Mouse (Mus musculus): ENCODE measurements around the gene Vwce. TPM values are rescaled to one million over a fixed set of nuclear protein-coding genes. Genes with fewer than 3 reads are reported as not detected.
A peak's percentile ranks its signal among the peaks of the same experiment; 100 is the strongest.

The Vwce gene
- total RNA-seq, 2 experiments from 2014 or later: 1.0 to 2.3 TPM

GRCm38 (mm10) chr19:10713551-10713950 lies 79.5 kb downstream of the Vwce start:
- DNase-seq (ENCODE audit: low spot score in 2 of 2): no peak

- no peak for DNase-seq (ENCODE audit: low spot score in 2 of 2)
These were observed 80.2 kb downstream of the Vwce start for GRCm38 (mm10) chr19:10714168-10714567.

- peak; percentile 83 to 86 for DNase-seq (ENCODE audit: low spot score in 2 of 2)
These were observed 80.9 kb downstream of the Vwce start for GRCm38 (mm10) chr19:10714682-10715475.

- DNase-seq (ENCODE audit: low spot score in 2 of 2): no peak
These were observed 81.5 kb downstream of the Vwce start for GRCm38 (mm10) chr19:10715476-10715875.

Other genes starting within 250 kb of the Vwce start
- gene Syt7, start 245.1 kb upstream of the Vwce start, total RNA-seq (2021): 100 to 1,000 TPM; 210 to 226 TPM
- gene Lrrc10b, start 176.7 kb upstream of the Vwce start, total RNA-seq (2021): 10 to 100 TPM; 27.4 to 28.0 TPM
- gene Ppp1r32, start 151.3 kb upstream of the Vwce start, total RNA-seq (2021): 1 to 10 TPM; 1.9 to 4.7 TPM
- 10 to 100 TPM; 71.6 to 74.3 TPM for gene Cpsf7, start 108.9 kb upstream of the Vwce start, total RNA-seq (2021)
- gene Sdhaf2, start 108.1 kb upstream of the Vwce start, total RNA-seq (2021): 10 to 100 TPM; 52.6 to 53.3 TPM
- gene Tmem216, start 78.0 kb upstream of the Vwce start, total RNA-seq (2021): 10 to 100 TPM; 12.3 to 13.0 TPM
- 10 to 100 TPM; 13.6 to 17.3 TPM for gene Cyb561a3, start 57.0 kb upstream of the Vwce start, total RNA-seq (2021)
- gene Tmem138, start 56.9 kb upstream of the Vwce start, total RNA-seq (2021): 10 to 100 TPM; 11.7 to 15.3 TPM
- gene Ddb1, start 28.9 kb upstream of the Vwce start, total RNA-seq (2021): 100 to 1,000 TPM; 196 to 215 TPM
- 10 to 100 TPM; 27.7 to 28.6 TPM for gene Tkfc, start 28.6 kb upstream of the Vwce start, total RNA-seq (2021)
- not detected for gene Pga5, start 43.9 kb downstream of the Vwce start, total RNA-seq (2021)
- gene Vps37c, start 54.5 kb downstream of the Vwce start, total RNA-seq (2021): 10 to 100 TPM; 24.6 to 26.9 TPM
- under 1 TPM; 0.29 to 0.32 TPM for gene Cd5, start 104.8 kb downstream of the Vwce start, total RNA-seq (2021)
- gene Cd6, start 195.8 kb downstream of the Vwce start, total RNA-seq (2021): not detected
- 1 to 10 TPM; 1.1 to 1.5 TPM for gene Slc15a3, start 205.5 kb downstream of the Vwce start, total RNA-seq (2021)
- 100 to 1,000 TPM; 250 to 259 TPM for gene Tmem132a, start 235.7 kb downstream of the Vwce start, total RNA-seq (2021)
- gene Tmem109, start 247.8 kb downstream of the Vwce start, total RNA-seq (2021): 10 to 100 TPM; 36.4 to 37.3 TPM